Mouse (Mus musculus) kidney, adult 18-20 months (tissue): ENCODE data around the gene Exosc5.

ENCODE experiments used
- DNase-seq: peaks from one replicate; pipeline ENCODE4 v3.0.0; 2021

The Exosc5 gene

DNA sequence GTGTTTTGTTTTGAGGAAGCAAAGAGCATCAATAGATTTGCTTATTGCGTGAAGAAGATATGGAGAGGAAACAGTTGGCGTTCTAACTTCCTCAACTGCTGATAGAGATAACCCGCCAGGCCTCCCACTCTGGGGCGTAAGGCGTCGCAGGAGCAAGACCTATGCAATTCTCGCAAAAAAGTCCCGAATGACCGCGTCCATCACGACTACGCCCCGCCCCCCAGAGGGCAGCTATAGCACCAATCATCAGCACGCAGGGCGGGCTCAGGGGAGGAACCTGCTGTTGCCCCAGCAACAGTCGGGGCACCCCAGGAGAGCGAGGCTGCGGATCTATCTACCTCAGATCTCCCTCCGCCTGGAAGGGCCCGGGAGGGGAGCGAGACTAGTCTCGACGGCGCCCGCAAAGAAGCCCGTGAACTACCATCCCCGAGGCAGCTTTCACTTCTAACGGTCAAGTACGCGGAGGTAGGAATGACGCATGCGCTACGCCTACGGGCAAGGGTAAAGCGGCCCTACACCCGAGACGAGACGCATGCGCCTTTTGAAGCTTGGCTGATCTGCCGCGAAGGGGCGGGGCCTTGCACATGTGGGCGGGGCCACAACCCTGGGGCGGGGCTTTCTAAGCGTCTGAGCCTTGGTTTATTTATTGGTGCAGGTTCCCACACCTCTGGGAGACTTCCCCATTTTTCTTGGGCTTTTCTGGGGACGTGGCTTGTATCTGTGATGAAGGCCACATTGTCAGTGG lies 21.7 kb downstream of the Exosc5 start, which contains the start of gene B9d2:
Gene B9d2, plus strand, starts transcription at position 267 of the 745 bp plus-strand sequence.
- DNase-seq, result peak; percentile 99

DNA sequence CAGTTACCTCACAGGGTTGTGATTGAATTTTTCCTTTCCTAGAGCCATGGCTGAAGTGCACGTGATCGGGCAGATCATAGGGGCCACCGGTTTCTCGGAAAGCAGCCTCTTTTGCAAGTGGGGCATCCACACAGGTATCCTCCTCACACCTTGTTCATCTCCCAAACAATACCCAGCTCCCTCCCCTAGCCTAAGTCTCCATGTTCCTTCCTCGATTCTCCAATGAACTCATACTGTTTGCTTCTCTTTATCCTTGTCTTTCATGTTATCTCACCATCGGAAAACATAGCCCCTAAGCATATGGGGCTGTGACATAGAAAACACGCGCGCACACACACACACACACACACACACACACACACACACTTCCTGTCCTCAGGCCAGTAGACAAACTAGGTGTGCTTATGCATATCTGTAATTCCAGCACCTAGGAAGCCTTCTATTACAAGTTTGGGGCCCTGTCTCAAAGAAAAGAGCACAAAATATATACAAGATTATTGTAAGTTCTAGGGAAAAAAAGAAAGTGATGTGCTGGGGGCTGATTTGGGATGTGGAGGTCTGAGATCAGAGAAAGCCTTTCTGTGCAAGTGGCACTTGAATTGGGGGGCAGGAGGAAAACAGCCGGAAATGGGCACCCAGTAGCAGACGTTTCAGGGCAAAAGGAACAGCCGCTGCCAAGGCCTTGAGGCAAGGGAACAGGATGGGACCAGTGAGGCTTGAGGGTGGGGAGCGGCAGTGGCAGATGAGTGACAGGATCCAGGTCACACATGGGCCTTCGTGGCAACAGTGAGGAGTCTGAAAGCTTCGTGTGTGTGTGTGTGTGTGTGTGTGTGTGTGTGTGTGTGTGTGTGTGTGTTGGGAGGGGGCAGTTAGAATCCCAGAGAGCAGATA lies 22.6 kb downstream of the Exosc5 start:
- no peak for DNase-seq

DNA sequence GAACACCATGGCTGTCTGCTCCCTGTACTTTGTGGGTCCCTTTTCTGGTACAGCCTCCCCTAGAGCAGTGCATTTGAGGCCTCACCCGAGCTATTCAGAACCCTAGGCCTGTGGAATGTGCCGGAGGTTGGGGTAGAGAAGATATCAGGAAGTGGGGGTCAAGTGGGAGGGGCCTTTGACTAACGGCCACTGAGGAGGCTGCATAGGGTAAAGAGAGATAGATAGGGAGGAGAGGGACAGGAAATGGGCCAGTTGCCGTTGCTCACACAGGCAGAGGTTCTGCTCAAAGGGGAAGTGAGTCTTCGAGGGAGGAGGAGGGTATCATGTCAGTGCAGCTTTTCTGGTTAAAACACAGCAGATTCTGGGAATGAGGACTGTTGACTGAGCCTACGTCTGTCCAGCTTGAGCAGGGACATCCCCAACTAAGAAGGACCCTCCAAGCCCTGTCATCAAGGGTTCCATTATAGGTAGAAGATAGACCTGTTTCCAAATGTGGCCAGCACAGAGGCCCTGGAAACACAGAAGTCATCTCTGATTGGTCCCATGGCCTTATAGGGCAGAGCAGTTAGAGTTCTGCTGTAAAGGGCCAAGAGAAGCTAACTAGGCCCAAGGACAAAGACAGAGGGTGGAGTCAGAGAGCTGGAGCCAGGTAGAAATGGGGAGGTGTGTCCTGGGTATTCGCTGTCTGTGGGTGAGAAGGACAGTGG lies 24.7 kb downstream of the Exosc5 start:
- no peak for DNase-seq

DNA sequence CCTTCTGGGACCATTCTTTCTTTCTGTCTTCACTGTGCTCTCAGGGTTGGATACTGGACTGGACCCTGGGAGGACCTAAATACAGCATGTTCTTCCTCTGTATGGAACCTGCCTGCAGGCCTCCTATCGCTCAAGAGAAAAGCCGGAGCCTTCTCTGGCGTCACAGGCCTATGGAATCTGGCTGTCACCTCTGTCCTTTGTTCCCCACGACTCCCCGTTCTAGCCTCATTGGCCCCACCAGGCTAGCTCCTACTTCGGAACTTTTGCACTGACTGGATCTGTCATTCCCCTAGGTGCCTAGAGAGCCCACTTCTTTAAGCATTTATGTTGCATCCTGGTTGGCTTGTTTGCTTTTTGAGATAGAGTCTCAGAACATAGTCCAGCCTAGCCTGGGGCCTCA lies 25.7 kb downstream of the Exosc5 start:
- DNase-seq, result no peak

DNA sequence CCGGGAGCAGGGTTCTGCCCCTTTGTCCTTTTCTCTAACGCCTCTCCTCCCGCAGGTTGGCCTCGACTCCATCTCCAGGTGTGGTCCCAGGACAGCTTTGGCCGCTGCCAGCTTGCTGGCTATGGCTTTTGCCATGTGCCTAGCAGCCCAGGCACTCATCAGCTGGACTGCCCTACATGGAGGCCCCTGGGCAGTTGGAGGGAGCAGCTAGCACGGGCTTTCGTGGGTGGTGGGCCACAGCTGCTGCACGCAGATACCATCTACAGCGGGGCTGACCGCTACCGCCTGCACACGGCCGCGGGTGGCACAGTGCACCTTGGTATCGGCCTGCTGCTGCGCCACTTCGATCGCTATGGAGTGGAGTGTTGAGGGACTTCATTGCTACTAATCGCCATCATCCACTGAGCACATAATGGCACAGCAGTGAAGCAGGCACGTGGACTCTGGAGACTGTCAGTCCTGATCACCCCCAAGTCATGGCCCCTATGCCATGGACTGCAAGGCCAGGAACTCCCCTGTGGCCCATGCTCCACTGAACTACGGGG lies 27.0 kb downstream of the Exosc5 start:
- no peak for DNase-seq

DNA sequence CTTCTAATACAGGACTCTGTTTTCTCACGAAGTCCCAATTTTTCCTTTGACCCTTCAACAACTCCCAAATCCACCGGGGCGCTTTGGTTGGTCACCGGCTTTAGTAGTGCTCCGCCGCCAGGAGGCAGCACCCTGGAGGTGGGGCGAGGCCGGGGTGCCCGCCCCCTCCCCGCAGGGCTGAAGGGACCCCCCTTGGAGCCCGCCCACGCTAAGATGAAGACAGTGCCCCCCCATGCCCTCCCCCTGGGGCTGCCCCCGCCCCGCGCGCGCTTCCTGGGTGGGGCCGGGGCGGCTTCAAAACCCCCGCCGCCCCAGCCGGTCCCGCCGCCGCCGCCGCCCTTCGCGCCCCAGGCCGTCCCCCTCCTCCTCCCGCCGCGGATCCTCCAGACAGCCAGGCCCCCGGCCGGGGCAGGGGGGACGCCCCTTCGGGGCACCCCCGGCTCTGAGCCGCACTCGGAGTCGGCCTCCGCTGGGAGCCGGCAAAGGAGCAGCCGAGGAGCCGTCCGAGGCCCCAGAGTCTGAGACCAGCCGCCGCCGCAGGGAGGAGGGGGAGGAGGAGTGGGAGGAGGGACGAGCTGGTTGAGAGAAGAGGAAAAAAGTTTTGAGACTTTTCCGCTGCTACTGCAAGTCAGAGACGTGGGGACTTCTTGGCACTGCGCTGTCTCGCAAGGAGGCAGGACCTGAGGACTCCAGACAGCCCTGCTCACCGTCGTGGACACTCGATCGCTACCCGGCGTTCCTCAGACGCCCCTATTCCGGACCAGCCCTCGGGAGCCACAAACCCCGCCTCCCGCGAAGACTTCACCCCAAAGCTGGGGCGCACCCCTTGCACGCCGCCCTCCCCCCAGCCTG lies 27.9 kb downstream of the Exosc5 start, which contains the start of gene Tgfb1:
Gene Tgfb1, plus strand, starts transcription at position 323 of the 852 bp plus-strand sequence.
- peak; percentile 82 for DNase-seq

DNA sequence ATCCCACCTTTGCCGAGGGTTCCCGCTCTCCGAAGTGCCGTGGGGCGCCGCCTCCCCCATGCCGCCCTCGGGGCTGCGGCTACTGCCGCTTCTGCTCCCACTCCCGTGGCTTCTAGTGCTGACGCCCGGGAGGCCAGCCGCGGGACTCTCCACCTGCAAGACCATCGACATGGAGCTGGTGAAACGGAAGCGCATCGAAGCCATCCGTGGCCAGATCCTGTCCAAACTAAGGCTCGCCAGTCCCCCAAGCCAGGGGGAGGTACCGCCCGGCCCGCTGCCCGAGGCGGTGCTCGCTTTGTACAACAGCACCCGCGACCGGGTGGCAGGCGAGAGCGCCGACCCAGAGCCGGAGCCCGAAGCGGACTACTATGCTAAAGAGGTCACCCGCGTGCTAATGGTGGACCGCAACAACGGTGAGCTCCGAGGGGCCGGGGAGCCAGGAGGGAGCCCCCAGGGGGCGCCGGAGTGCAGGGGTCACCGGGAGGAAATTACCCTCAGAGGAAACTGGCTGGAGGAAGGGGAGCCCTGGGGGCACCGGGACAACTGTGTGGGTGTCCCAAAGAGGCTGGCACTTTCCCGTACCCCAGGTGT lies 28.9 kb downstream of the Exosc5 start:
- peak; percentile 60 for DNase-seq

DNA sequence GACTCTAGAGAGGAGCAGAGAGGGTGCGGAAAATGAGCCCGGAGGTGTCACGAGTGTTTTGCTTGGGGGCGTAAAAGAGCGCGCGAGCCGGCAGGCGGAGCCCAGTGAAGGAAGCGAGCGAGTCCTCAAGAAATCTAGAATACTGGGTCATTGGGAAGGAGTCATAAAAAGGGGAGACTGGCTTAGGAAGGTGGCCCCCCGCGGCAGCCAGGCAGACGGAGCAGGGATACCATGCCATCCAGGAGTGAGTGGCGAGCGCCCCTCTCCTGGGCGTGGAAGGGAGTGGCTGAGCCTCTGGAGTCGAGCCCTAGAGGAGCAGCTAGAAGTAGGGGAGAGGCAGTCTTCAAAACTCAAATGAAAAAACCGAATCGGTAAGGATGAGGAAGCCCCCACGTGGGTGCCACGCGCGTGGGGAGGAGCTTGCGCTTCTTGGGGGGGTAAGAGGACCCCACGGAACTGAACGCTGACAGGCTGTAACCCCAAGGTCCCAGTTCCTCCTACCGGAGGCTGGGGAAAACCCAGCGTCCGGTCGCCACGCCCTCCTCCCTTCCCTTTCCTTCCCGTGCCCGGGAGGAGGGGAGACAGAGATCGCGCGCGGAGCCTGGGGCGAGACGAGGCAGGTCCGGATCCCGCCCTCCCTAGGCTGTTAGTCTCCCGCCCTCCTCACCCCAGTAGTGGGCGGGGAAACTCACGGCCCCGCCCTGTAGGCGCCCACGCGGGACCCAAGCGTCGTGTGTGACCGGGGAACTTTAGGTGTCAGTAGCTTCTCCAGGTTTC lies 30.0 kb downstream of the Exosc5 start:
- DNase-seq, result peak; percentile 76

DNA sequence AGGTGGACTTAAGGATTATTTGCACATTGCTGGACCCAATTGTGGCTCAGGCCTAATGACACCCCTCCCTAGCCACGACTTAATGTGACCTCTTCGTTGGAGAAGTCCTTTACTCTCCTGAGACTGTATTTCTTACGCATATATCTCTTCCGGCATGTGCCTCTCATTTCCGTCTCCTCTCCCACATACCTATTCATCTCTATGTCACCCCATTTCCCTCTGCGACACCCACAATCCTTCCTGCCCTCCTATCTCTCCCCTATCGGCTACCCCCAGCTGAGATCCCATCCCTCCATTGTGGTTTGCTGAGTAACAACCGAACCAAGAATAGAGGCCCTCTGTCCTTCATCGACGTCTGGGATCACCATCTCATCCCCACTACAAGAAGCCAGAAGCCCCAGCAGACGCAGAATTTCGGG lies 30.6 kb downstream of the Exosc5 start:
- no peak for DNase-seq

DNA sequence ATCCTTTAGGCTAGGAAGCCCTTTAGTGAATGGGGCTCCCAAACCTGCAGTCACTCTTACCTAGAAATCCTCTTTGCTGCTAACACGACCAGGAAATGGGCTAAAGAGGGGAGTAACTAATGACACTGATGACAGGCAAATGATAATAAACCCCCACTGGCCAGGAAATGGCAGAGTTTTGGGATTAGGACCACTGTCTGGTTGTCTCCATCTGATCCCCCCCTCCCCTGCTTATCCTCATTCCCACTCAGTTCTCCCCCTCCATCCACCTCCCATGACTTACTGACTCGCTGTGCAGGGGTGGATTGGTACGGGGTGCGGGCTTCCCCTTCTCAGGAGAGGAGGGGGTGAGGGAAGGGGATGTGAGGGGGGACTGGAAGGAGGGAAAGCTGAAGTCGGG lies 31.1 kb downstream of the Exosc5 start:
- DNase-seq, result no peak

DNA sequence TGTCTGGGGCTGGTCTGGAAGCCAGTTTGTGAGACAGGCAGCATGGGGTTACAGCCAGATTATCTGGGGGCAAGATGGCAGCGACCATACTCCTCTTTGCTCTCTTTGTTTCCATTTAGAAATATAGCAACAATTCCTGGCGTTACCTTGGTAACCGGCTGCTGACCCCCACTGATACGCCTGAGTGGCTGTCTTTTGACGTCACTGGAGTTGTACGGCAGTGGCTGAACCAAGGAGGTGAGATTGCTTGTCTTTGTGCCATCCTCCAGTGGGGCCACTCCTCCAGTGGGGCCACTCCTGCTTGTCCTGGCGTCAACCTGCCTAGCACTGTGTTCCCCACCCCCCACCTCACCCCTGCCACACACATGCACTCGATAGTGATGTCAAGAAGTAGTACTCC lies 35.1 kb downstream of the Exosc5 start:
- no peak for DNase-seq

DNA sequence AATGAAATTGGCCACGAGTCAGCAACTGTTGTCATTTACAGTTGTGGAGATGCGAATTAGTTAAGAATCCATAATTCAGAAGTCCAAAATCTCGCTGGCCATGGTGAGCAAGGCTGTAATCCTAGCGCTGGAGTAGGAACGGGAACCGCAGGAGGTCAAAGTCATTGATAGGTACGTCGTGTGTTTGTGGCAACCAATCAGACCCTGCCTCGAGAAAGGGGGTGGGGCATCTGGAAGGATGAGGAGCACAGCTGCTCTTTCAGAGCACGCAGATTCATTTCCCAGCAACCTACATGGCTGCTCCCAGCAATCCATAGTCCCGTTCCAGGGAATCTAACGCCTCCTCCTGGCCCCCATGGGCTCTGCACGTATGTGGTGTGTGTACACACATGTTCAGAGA lies 40.9 kb downstream of the Exosc5 start:
- DNase-seq, result no peak

DNA sequence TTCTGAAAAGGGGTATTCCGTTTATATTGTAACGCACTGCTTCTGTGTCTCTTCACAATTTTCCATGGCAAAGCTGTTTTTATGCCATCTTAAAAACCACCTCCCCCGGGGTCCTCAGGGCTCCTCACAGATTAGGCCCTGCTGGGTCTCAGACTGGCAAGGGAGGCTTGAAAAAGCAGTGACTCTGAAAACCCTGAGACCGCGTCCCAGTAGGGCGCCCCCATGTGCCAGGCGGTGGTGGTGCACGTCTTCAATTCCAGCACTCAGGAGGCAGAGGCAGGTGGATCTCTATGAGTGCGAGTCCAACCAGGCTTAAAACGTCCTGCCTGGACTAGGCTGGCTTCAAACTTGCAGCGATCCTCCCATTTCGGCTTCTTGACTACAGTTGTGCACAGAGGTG lies 41.8 kb downstream of the Exosc5 start:
- no peak for DNase-seq

DNA sequence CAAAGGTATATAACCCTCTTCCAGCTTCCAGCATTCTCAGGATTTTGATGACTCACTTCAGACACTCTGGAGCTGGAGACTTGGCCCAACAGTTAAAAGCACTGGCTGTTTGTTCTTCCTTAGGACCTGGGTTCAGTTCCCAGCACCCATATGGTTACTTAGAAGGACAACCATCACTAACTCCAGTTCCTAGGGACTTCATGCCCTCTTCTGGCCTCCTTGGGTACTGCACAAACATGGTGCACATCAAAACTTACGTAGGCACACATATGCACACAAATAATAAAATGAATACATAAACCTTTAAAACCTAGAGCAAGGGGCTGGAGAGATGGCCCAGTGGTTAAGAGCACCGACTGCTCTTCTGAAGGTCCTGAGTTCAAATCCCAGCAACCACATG lies 43.4 kb downstream of the Exosc5 start:
- no peak for DNase-seq

DNA sequence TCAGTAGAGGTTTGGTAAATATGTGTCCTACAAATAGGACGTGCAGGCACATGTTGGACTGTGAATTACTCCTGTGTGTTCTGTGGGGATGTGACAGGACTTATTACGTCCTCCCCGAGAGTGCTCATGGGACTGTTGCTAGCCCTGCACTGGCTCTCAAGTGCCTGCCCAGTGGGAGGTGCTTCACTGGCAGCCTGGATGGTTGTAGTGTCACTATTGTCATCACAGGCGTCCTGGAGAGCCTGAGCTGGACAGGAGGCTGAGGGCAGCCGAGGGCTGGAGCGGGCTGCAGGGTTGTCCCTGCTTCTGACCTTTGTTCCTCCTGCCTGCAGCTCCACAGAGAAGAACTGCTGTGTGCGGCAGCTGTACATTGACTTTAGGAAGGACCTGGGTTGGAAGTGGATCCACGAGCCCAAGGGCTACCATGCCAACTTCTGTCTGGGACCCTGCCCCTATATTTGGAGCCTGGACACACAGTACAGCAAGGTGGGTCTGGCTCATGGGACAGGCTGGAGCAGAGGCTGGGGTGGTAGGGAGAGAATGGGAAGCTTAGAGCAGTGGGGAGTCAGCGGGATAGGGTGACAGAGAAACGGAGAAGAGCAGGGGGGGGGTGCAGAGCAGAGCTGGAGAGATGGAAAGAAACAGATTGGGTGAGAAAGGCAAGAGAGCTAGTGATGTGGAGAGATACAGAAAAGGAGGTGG lies 45.0 kb downstream of the Exosc5 start:
- no peak for DNase-seq

DNA sequence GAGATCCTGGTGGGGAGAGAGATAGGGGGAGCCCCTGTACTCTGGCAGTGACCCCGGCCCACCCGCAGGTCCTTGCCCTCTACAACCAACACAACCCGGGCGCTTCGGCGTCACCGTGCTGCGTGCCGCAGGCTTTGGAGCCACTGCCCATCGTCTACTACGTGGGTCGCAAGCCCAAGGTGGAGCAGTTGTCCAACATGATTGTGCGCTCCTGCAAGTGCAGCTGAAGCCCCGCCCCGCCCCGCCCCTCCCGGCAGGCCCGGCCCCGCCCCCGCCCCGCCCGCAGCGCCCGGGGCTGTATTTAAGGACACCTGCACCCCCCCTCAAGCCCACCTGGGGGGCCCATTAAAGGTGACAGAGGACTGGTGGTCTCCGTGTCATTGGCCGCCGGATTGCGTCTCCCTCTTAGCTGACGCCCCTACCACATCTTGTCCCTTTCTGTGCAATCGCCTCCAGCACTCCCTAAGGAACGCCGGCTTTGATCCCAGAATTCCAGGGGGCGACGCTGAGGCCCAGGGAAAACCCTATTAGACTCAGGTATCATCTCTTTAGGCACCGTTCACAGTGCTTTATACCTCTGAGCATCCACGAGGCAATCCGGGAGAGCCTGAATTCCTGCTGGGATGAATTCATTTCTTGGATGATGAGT lies 45.9 kb downstream of the Exosc5 start:
- no peak for DNase-seq

DNA sequence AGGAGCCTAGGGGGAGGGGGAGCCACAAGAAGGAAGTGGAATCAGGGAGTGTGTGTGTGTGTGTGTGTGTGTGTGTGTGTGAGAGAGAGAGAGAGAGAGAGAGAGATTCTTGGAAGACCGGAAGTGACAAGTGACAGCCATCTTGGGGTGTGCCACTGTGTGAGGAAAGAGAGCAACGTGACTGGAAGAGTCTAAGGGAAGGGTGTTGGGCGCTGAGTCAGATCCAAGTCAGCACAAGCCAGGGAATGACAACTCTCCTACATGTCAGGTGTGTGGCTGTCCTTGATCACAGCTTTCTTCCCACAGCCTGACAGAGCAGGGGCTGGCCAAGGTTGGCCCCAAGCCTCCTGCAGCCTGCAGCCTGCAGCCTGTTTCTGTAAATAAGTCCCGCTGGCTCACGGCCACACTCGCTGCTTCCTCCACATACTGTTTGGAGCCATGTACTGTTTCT lies 46.9 kb downstream of the Exosc5 start:
- no peak for DNase-seq

DNA sequence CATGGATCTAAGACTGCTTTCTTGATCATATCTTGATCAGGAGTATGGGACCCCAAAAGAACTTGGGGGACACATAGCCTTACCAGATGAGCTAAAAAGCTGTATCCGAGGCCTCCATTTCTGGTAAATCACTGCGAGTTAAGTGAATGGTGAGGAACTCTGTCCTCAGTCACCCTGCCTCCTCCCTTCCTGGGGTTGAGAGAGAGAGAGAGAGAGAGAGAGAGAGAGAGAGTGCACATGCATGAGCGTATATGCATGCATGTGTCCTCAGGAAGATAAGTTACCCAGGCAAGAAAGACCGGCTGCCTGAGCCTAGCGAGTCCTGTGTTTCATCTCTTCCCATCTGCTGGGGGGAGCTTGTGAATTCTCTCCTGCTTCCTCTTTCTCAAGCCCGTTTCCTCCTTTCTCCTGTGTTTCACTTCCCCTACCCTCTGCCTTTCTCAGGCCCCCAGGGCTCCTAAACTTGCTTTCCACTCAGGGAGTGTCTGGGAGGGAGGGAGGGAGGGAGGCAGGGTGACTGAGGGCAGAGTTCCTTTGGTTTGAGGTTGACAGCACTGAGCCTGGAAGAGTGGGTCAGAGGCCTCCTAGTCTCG lies 47.7 kb downstream of the Exosc5 start:
- DNase-seq, result no peak
